Mouse (Mus musculus) CH12.LX (cell line): ENCODE results near the gene Sh3rf1. TPM values are rescaled to one million over a fixed set of nuclear protein-coding genes. Genes with fewer than 3 reads are reported as not detected.
A peak's percentile ranks its signal among the peaks of the same experiment; 100 is the strongest.

Experiments used
- DNase-seq: peaks from one replicate; pipeline ENCODE4 v3.0.0-alpha.2; 2013; ENCODE audit errors: extremely low read depth
- H3K27ac ChIP-seq: 2 replicates; pipeline ENCODE4 v1.5.1; 2012; ENCODE audit warnings: low read depth, mild to moderate bottlenecking, control low read depth, moderate library complexity; ENCODE audit not compliant: insufficient read depth
- H3K27me3 ChIP-seq: replicated peaks from 2 replicates; pipeline ENCODE3; 2012; ENCODE audit warnings: inconsistent platforms
- H3K36me3 ChIP-seq, 2 experiments: replicated peaks in 1 of 2; 2 replicates each; pipeline versions ENCODE3 to v1.6.1; 2012; ENCODE audit warnings: inconsistent platforms in 1 of 2, low read length in 1 of 2, mild to moderate bottlenecking in 1 of 2, mixed read lengths in 1 of 2, moderate library complexity in 1 of 2; ENCODE audit not compliant: control insufficient read depth in 1 of 2, insufficient read depth in 1 of 2
- H3K4me1 ChIP-seq, 2 experiments: 2 replicates each; pipeline ENCODE4 v1.6.1; 2012; ENCODE audit warnings: inconsistent platforms in 1 of 2, moderate library complexity in 1 of 2; ENCODE audit not compliant: insufficient read depth in 2 of 2, control insufficient read depth in 1 of 2
- H3K4me2 ChIP-seq: 2 replicates; pipeline ENCODE4 v1.6.1; 2012; ENCODE audit warnings: low read depth, mild to moderate bottlenecking, control low read depth; ENCODE audit not compliant: poor library complexity, insufficient read depth, severe bottlenecking
- H3K4me3 ChIP-seq, 3 experiments: fragments of 150-350 bp in 1 of 3; sonication (generic) in 1 of 3; replicated peaks in 1 of 3; 2 replicates each; pipeline versions ENCODE3 to v1.5.1; 2011 to 2012; ENCODE audit warnings: low read depth in 2 of 3, low read length in 2 of 3, mild to moderate bottlenecking in 2 of 3, moderate library complexity in 2 of 3, control low read depth in 1 of 3, improper control_type of control experiment in 1 of 3, inconsistent platforms in 1 of 3, mixed read lengths in 1 of 3; ENCODE audit not compliant: poor library complexity in 1 of 3
- H3K79me2 ChIP-seq: replicated peaks from 2 replicates; pipeline ENCODE4 v1.6.1; 2012; ENCODE audit warnings: mild to moderate bottlenecking, moderate library complexity; ENCODE audit not compliant: control insufficient read depth, poor library complexity, insufficient read depth, severe bottlenecking; ENCODE audit errors: extremely low read depth
- H3K9ac ChIP-seq: 2 replicates; pipeline ENCODE4 v1.6.1; 2012; ENCODE audit warnings: low read depth, mild to moderate bottlenecking, control low read depth, moderate library complexity; ENCODE audit not compliant: insufficient read depth
- H3K9me3 ChIP-seq: replicated peaks from 2 replicates; pipeline ENCODE3; 2012; ENCODE audit warnings: low read length, inconsistent platforms, mixed read lengths
- CHD2 ChIP-seq: IDR thresholded peaks from 2 replicates; pipeline ENCODE4 v1.6.1; 2011; ENCODE audit warnings: low read length, improper control_type of control experiment
- E2F4 ChIP-seq: IDR thresholded peaks from 2 replicates; pipeline ENCODE4 v1.6.1; 2011; ENCODE audit warnings: low read depth, low read length, improper control_type of control experiment; ENCODE audit not compliant: insufficient replicate concordance
- ETS1 ChIP-seq: conservative IDR thresholded peaks from 2 replicates; pipeline ENCODE4 v1.6.1; 2012; ENCODE audit warnings: low read depth, mild to moderate bottlenecking, inconsistent platforms, low read length, improper control_type of control experiment, moderate library complexity
- HCFC1 ChIP-seq: IDR thresholded peaks from 2 replicates; pipeline ENCODE4 v1.6.1; 2012; ENCODE audit warnings: low read depth, mild to moderate bottlenecking, inconsistent platforms, low read length, improper control_type of control experiment
- KAT2A ChIP-seq: IDR thresholded peaks from 2 replicates; pipeline ENCODE4 v1.6.1; 2012; ENCODE audit warnings: low read length, improper control_type of control experiment, inconsistent platforms; ENCODE audit not compliant: insufficient replicate concordance
- MAFK ChIP-seq: IDR thresholded peaks from 2 replicates; pipeline ENCODE4 v1.6.1; 2011; ENCODE audit warnings: low read length, improper control_type of control experiment; ENCODE audit not compliant: insufficient replicate concordance
- MAZ ChIP-seq: IDR thresholded peaks from 2 replicates; pipeline ENCODE4 v1.6.1; 2012; ENCODE audit warnings: low read depth, mild to moderate bottlenecking, inconsistent platforms, low read length, improper control_type of control experiment, moderate library complexity
- MEF2A ChIP-seq: IDR thresholded peaks from 2 replicates; pipeline ENCODE4 v1.6.1; 2014; ENCODE audit warnings: low read depth, mild to moderate bottlenecking, inconsistent platforms, low read length, improper control_type of control experiment, borderline replicate concordance
- MXI1 ChIP-seq: IDR thresholded peaks from 2 replicates; pipeline ENCODE4 v1.6.1; 2011; ENCODE audit warnings: mild to moderate bottlenecking, low read depth, low read length, improper control_type of control experiment
- NELFE ChIP-seq: IDR thresholded peaks from 2 replicates; pipeline ENCODE4 v1.6.1; 2011; ENCODE audit warnings: low read depth, low read length, improper control_type of control experiment
- POLR2A ChIP-seq: IDR thresholded peaks from 2 replicates; pipeline ENCODE4 v1.6.1; 2011; ENCODE audit warnings: low read depth, mild to moderate bottlenecking, improper control_type of control experiment, low read length
- POLR2AphosphoS2 ChIP-seq: IDR thresholded peaks from 2 replicates; pipeline ENCODE4 v1.6.1; 2011; ENCODE audit warnings: low read depth, low read length, improper control_type of control experiment
- RAD21 ChIP-seq: IDR thresholded peaks from 2 replicates; pipeline ENCODE4 v1.6.1; 2011; ENCODE audit warnings: low read depth, mild to moderate bottlenecking, low read length, improper control_type of control experiment, moderate library complexity
- RCOR1 ChIP-seq: conservative IDR thresholded peaks from 2 replicates; pipeline ENCODE4 v1.6.1; 2012; ENCODE audit warnings: low read depth, mild to moderate bottlenecking, inconsistent platforms, low read length, improper control_type of control experiment
- SMC3 ChIP-seq: IDR thresholded peaks from 2 replicates; pipeline ENCODE4 v1.6.1; 2011; ENCODE audit warnings: low read depth, low read length, improper control_type of control experiment
- UBTF ChIP-seq: IDR thresholded peaks from 2 replicates; pipeline ENCODE4 v1.6.1; 2012; ENCODE audit warnings: low read depth, mild to moderate bottlenecking, inconsistent platforms, low read length, improper control_type of control experiment, moderate library complexity
- USF1 ChIP-seq: IDR thresholded peaks from 2 replicates; pipeline ENCODE4 v1.6.1; 2014; ENCODE audit warnings: low read depth, mild to moderate bottlenecking, inconsistent platforms, low read length, improper control_type of control experiment
- ZMIZ1 ChIP-seq: IDR thresholded peaks from 2 replicates; pipeline ENCODE4 v1.6.1; 2012; ENCODE audit warnings: low read depth, mild to moderate bottlenecking, inconsistent platforms, low read length, improper control_type of control experiment
- dilution Hi-C: fragments of 300-500 bp; cut with MboI; formaldehyde crosslinking; loops from 2 replicates; pipeline ENCODE4 v1.14.3; 2020; ENCODE audit warnings: low sequenced_read_pairs; ENCODE audit not compliant: extremely low pct_unique_long_range_greater_than_20kb, extremely low pct_ligation_motif_present
- in situ Hi-C: fragments of 300-500 bp; cut with MboI; formaldehyde crosslinking; loops from 3 replicates; pipeline ENCODE4 v1.14.3; 2019; ENCODE audit warnings: low sequenced_read_pairs, low pct_ligation_motif_present, low pct_unique_long_range_greater_than_20kb, mixed read lengths
- polyA plus RNA-seq: library from polyadenylated mRNA; unstranded; fragments of >175 nt; gene quantifications from 2 replicates; pipeline ENCODE4 v1.2.1, GENCODE M21; 2012; ENCODE audit warnings: low read depth; ENCODE audit not compliant: insufficient read length
- total RNA-seq, 2 experiments: library from RNA; depleted of rRNA; stranded (reverse); fragments of 300-350 nt in 1 of 2; fragments of >200 nt in 1 of 2; gene quantifications; 2 replicates each; pipeline ENCODE4 v1.2.3; 2012 to 2014

The Sh3rf1 gene
- total and polyA plus RNA-seq, 3 experiments = 6.0 to 16.8 (median 10.6) TPM

DNA sequence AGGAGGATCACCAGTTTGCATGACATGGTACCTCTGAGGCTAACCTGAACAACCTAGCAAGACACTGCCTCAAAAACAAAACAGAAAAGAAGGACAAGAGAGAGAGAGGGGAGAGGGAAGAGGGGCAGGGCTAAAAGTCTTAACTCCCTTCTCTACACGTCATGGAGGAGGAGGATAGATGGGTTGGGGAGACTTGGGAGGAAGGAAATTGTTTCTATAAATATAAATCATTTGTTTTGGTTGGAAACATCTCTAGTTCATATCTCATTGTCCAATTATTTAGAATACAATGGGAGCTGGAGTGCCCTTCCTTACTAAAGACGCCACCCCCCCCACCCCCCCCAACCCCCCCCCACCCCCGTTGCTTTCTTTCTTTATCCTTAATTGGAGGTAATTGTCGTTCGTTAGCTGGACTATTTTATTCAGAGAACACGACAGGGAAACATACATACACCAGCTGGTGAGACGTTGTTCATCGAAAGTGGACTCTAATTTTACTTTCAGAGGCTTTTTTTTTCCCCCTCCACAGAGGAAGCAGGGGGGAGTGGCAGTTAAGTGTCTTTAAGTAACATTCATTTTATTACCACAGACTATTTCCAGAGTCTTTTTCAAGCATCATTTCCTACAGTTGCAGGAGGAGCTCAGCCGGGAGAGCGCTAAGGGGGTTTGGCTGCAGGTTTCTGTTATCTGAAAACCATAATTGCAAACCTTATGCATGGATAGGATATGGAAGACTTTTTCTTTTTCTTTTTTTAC lies 92.5 kb downstream of the Sh3rf1 start (continued):
- no peak for TF ChIP-seq UBTF
- no peak for TF ChIP-seq ZMIZ1
- TF ChIP-seq RCOR1 = no peak
- no peak for TF ChIP-seq POLR2A
- TF ChIP-seq POLR2AphosphoS2 = no peak
- TF ChIP-seq NELFE = no peak
- 0 out of 2 replicates have a peak, but pooled peaks have one; percentile 37 for TF ChIP-seq MAZ
- 0 out of 2 replicates have a peak, but pooled peaks have one; percentile 7 for TF ChIP-seq MAFK
- no peak for TF ChIP-seq E2F4
- no peak for TF ChIP-seq KAT2A
- TF ChIP-seq, all 38 proteins: peak for 9

DNA sequence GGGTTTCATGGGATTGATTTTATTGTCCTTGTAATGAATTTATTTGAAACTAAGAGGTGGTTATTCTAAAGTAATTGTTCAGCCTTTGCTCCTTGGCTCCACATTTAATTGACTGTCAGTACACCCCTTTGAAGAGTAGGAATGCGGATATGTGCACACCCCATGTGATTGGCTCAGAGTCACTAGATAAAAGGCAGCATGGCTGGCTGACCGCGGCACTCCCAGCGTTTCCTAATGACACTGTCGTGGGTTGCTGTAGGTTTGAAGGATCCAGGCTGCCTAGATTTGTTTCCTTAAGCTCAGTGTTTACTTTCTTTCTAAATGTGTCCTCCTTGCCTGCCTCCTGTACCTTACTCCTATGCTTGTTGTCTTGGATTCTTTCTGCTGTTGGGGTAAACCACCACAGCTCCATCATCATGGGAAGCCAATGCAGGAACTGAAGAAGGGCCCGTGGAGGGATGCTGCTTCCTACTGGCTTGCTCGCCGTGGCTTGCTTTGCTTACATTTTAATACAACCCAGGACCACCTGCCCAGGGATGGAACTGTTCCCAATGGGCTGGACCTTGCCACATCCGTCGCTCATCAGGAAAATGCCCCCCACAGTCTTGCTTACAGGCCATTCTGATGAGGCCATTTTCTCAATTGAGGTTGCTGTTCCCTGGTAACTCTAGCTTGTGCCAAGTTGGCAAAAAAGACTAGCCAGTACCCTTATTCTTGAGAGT lies 93.3 kb downstream of the Sh3rf1 start:
- no peak for TF ChIP-seq RAD21
- no peak for TF ChIP-seq USF1
- no peak for TF ChIP-seq ETS1
- TF ChIP-seq POLR2AphosphoS2 = no peak
- TF ChIP-seq MXI1 = no peak
- no peak for TF ChIP-seq HCFC1
- TF ChIP-seq SMC3 = no peak
- TF ChIP-seq MEF2A = no peak
- no peak for TF ChIP-seq CHD2
- no peak for TF ChIP-seq MAZ
- dilution Hi-C loops (no loop called here), in situ Hi-C loops (no loop called here)
- no peak overlapping the region for H3K4me2 ChIP-seq
- H3K36me3 ChIP-seq = peaks cover 0 to 18% of the 10 kb centered on the region in 2 experiments
- H3K27ac ChIP-seq = no peak overlapping the region
- H3K27me3 ChIP-seq = no peaks in the 10 kb centered on the region
- peaks cover 12 to 49% of the 10 kb centered on the region in 2 experiments for H3K4me1 ChIP-seq
- DNase-seq = no peak
- no peak overlapping the region for H3K4me3 ChIP-seq
- H3K9me3 ChIP-seq = peaks cover 3% of the 10 kb centered on the region
- no peak overlapping the region for H3K9ac ChIP-seq
- H3K79me2 ChIP-seq = peaks cover 5% of the 10 kb centered on the region; the same call in 1 of the 2 replicates
